Comparison of ENCODE assay signal across 20 mouse cellular contexts in the genomic region with DNA sequence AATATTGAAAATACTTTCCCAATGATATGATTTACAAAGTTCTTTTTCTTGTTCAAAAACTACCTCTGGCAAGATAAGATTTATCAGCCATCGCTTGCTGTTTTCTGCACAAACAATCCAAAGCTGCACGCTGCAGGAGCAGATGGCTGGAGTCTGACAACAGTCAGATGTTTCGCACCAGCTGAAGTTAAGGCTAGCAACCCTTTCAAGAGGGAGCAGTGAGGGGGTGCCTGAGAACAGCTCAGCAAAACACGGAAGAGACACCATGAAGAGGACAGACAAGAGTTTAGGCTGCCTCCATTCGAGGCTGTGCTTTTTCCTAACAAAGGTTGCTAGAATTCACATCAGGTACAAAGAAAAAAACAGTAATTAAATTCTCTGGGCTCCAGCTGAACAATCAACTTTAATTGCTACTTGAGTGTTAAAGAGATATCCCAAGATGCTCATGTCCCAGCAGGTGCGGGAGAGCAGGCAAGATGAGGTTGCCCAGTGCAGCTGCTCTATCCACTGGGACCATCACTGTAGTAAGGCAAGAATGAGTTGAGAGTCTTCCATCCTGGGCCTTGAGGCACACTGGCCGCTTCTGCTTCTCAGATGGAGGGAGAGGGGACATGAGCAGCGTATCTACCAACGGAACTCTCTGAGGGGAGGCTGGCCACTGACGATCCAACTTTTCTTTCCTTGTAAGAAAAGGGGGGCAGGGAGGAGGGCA. TPM values are rescaled to one million over a fixed set of nuclear protein-coding genes. Genes with fewer than 3 reads are reported as not detected.
DNase-seq lines count a peak whose midpoint lies in the region; ATAC-seq lines count a peak whose summit lies in the region.
"Had no signal": no experiment of that assay in that cellular context is flagged by ENCODE, and none has a peak within 500 bp of the region (broad histone marks: within the 10 kb centered on the region; RNA-seq: fewer than 3 reads in every experiment).

No protein-coding gene starts in this region.

- H3K4me1 ChIP-seq in embryonic facial prominence, embryonic 15.5 days, result no peaks in the 10 kb centered on the region
- H3K4me1 ChIP-seq: kidney, embryonic 15.5 days; limb, embryonic 13.5 days had no signal

- ATAC-seq in embryonic facial prominence, embryonic 15.5 days (ENCODE audit: insufficient number of reproducible peaks, low FRiP score, low TSS enrichment, low read depth), result peak; percentile 67; the same call in 1 of the 2 replicates
- ATAC-seq: liver, postnatal 0 days had no signal

- peaks cover 45% of the 10 kb centered on the region for H3K36me3 ChIP-seq in embryonic facial prominence, embryonic 15.5 days

- no peak overlapping the region for H3K9ac ChIP-seq in embryonic facial prominence, embryonic 15.5 days
- H3K9ac ChIP-seq: hindbrain, embryonic 14.5 days; kidney, embryonic 15.5 days; limb, embryonic 13.5 days; liver, postnatal 0 days had no signal

- intact Hi-C loops in left cerebral cortex, postnatal 10 days (cut with DNase I), result no loop called here

- no peaks in the 10 kb centered on the region for H3K9me3 ChIP-seq in embryonic facial prominence, embryonic 15.5 days (replicated peaks)
- H3K9me3 ChIP-seq: kidney, embryonic 15.5 days; limb, embryonic 13.5 days had no signal

- no peak overlapping the region for H3K27ac ChIP-seq in embryonic facial prominence, embryonic 15.5 days (replicated peaks)
- H3K27ac ChIP-seq: hindbrain, embryonic 14.5 days; kidney, embryonic 15.5 days; limb, embryonic 13.5 days had no signal

- H3K4me3 ChIP-seq in embryonic facial prominence, embryonic 15.5 days (replicated peaks), result no peak overlapping the region
- H3K4me3 ChIP-seq: kidney, embryonic 15.5 days; limb, embryonic 13.5 days; myocyte had no signal

- H3K4me2 ChIP-seq in embryonic facial prominence, embryonic 15.5 days (replicated peaks), result no peak overlapping the region
- H3K4me2 ChIP-seq: hindbrain, embryonic 14.5 days; kidney, embryonic 15.5 days; limb, embryonic 13.5 days had no signal

- WGBS in embryonic facial prominence, embryonic 15.5 days, result 82% methylated on average over 10 of the region's 10 CpGs

- DNase-seq in heart, adult 11 months, result peak; percentile 57
- no peak for DNase-seq in heart, adult 9 months (ENCODE audit: low spot score in 2 of 2)
- DNase-seq in left cerebral cortex, adult 11 months (ENCODE audit: low spot score), result peak; percentile 7
- no peak for DNase-seq in left cerebral cortex, postnatal 10 days (ENCODE audit: extremely low spot score in 1 of 2, low spot score in 2 of 2)
- peak; percentile 71 for DNase-seq in brain, adult 2 months (ENCODE audit: low read depth, low spot score)
- DNase-seq in thymus, adult 18-20 months, result no peak
- DNase-seq: adrenal gland, adult 8-10 months; cerebellum, adult 2 months; liver, postnatal 0 days had no signal

- no peaks in the 10 kb centered on the region for H3K27me3 ChIP-seq in embryonic facial prominence, embryonic 15.5 days
- H3K27me3 ChIP-seq: kidney, embryonic 15.5 days; limb, embryonic 13.5 days had no signal

RNA-seq across cellular contexts. Expression of a gene that starts 31.5 kb away (rescaled TPM):
- not detected for total RNA-seq in left cerebral cortex, postnatal 10 days (2021)
- polyA plus RNA-seq in embryonic facial prominence, embryonic 15.5 days (2015; fragmentation: Nextera tagmentation; extraction: Ambion mirVana), result not detected in 2 replicates
- total RNA-seq: adrenal gland, adult 8-10 months; common myeloid progenitor, adult 5-6 weeks; granulocyte monocyte progenitor cell, adult 5-6 weeks; left cerebral cortex, adult 18-20 months; MEL had no signal
- polyA plus RNA-seq: cerebellum, adult 2 months; heart, postnatal 0 days; hindbrain, embryonic 14.5 days; limb, embryonic 13.5 days; liver, postnatal 0 days; myocyte; thymus, postnatal 0 days had no signal

Comparison
In these comparisons a context has a peak if more than half of its experiments do, and no peak if none do; other contexts are left out.
1. DNase-seq: peak in heart, adult 11 months (single experiment), left cerebral cortex, adult 11 months (single experiment) and brain, adult 2 months (single experiment); none in heart, adult 9 months (0 of 2), left cerebral cortex, postnatal 10 days (0 of 2) and thymus, adult 18-20 months (0 of 2).